Mouse (Mus musculus): ENCODE data around the gene Slc22a14.
A peak's percentile ranks its signal among the peaks of the same experiment; 100 is the strongest.

The Slc22a14 gene

DNA sequence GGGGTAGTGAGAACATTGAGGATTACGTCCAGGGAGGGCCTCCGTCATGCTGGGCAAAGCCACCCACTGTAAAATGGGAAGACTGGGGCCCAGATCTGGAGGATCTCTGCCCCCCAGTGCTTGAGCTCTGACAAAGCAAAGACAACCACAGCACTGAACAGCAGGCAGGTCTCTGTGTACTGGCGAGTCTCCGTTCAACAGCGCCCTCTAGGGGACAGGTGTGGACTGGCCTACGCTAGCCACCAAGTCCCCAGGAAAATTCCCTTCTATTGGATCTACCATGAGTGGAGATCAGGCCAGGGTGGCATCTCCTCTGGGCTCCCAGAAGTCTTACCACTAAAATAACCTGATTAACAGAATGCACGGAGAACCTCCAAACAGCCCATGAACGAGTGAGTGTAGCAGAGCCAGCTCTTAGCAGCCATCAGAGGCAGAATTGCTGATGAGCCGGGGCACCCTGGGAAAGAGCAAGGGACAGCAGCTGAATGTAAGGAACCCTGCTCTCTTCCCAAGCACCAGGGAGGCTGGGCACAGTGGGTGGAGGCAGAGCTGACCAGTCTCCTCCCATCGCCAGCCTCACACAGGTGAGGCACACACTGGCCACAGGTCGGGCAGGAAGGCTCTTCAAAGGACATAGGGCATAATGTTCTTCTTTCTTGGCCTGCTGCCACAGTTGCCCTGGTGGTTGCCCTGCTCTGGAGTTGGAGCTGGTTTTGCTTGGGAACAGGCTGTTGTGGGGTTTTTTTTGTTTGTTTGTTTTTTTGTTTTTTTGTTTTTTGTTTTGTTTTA, 173.0 kb downstream of the Slc22a14 start:
- peak; percentile 86 for DNase-seq

DNA sequence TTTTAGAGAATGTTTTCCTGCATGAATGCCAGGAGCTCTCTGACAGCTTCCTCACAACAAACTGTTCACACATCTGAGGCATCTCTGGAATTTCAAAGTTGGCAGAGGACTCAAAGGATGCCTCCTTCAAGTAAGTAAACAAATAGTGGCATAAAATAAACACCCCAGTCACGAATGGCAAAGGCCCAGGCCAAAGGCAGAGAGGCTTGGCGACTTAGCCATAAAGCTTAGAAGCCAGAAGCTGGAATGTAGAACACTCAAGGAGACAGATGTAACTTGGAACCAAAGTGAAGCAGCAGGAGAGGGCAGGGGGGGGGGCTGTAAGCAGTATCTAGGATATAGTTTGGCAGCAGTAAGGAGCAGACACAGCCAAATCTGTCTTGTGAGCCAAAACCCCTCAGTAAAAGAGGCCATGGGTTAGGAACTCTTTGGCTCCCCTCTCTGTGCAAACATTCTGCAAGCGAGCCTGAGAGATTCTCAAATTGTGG, 184.1 kb downstream of the Slc22a14 start:
- DNase-seq: peak; percentile 73

DNA sequence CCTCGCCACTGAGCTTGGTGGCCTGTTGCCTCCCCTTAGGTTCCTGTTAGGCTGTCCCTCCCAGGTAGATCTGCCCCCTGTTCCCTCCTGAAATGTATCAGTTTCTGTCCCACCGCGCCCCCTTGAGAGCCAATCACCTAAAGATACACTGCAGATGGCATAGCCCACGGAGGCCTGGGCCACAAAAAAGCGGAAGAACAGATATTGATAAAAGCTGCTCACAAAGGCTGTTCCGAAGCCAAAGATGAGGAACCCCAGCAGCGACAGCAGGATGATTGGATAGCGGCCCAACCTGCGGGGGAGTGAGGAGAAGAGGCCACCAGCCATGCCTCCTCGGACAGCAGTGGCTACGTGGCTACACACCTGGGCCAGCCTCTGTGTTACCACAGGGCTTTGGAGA, 186.1 kb downstream of the Slc22a14 start:
- no peak for DNase-seq

DNA sequence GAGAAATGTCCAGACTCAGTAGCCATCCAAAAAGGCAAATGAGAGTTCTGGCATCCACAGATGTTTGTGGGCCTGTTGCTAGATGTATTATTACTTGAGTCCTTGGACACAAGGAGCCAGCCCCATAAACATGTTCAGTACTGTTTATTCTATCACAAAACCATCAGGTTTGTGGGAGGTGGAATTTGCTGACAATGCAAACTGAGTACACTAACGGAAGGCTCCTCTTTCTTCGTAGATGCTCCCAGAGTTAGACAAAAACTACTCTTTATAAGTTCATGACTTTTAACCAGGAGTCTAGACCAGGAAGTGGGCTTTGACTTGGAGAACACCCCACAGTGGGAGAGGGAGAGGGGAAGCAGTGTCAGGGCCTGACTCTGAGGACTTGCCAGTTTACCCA, 197.7 kb downstream of the Slc22a14 start:
- no peak for DNase-seq

DNA sequence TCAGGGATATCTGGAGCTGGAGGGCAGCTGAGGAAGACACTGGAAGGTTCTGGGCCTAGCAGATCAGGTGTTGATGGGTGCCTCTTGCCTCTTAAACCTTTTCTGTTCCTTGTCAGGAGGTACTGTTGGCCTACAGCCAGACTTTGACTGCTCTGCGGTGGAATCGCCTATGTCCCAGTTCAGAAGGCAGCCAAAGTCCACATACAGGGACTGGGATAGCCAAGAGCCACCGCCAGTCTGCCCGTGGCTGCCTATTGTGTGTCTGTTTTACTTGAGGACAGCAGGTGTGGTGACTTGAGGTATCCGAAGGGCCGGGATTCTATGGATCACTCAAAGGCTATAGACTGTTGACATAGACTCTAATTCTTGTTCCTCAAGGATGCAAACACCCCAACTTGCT, 199.8 kb downstream of the Slc22a14 start:
- DNase-seq: peak; percentile 87

DNA sequence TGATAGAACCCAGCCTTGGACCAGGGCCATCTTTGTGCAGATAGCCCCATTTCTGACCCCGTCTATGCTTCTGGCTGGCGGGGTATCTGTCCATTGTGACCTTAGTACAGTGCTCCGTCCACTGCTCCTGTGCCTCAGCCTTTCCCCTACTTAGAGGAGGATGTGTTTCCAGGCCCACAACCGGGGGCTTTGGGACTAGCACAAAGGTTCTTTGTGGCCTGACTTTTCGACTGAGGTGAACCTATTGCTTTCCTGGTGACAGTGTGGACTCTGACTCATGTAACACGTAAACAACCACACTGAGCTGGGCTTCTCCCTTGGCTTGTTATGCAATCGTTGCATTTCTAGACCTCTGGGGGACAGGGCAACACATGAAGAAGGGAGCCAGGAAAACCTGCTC, 200.6 kb downstream of the Slc22a14 start:
- DNase-seq: peak; percentile 87

DNA sequence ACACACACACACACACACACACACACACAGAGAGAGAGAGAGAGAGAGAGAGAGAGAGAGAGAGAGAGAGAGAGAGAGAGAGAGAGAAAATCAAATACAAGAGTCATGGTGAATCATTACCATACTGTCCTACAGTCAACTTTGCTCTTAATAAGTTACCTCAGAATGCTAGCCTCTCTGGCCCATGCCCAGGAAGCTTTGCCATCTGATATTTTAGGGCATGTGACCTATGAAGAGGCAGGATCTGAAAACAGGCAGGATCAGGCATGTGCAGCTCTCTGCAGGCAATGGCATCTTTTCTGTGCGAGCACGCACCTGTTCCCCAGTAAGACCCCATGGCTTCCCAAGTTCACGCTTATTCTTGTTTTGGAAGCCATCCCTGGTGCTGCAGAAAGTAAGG, 204.7 kb downstream of the Slc22a14 start:
- DNase-seq: peak; percentile 94

DNA sequence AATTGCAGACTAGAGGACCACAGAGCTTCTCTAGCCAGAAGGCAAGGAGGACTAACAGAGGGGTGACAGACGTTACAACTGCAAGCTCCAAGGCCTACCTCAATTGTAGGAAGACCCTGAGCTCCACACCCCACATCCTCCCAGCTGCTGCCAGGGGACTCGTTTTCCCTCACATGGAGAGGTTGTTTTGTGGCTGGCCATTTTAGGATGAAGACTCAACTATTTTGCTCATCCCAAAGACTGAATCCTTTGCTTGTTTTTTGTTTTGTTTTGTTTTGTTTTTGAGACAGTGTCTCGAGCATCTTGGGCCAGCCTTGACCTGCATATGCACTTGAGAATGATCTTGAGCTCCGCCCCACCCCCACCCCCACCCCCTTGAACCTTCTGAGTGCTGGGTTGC, 206.5 kb downstream of the Slc22a14 start, which contains the start of gene Gm47289:
TSS of gene Gm47289 (plus strand) at position 301 of the 400 bp plus-strand sequence.
- no peak for DNase-seq

DNA sequence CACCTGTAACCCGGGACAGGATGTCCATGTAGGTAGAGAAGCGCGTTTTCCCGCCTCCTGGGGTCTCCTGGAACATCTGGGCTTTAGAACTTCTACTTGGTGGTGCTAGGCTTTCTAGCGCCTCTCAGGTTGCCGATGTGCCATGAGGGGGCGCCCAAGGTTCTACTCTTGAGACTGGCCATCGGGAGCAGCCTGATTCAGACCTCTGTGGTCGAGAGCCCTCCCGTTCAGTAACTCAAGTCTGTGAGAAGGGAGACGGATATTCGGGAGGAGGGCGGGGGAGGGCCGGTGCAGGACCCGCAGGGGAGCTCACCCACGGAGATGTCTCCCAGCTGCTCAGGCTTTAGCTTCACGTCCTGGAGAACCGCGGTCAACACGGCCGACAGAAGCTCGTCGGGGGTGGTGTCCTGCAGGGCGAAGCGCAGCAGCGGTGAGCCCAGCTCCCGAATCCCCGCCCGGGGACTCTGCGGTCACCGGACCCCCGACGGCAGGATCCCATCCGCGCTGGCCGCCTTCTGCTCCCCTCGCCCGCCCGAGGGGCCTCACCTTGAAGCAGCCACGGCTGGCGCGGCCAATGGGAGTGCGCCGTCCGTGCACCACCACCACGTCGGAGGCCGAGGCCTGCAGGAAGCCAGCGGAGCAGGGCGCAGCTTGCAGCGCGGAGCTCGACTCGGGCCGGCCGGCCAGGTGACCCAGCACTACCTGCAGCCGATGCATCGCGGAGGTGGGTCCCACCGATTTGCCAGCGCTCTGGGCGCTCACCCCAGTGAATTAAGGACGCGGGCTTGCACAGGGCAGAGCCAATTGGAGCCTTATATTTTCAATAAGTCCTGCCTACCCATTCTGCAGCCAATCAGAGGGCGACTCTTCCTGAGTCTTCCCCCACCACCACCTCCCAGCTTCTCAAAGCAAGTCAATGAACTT, 208.8 kb downstream of the Slc22a14 start, which contains the start of gene Acaa1b:
TSS of gene Acaa1b (minus strand) at position 816 of the 924 bp plus-strand sequence.
- DNase-seq: peak; percentile 89

DNA sequence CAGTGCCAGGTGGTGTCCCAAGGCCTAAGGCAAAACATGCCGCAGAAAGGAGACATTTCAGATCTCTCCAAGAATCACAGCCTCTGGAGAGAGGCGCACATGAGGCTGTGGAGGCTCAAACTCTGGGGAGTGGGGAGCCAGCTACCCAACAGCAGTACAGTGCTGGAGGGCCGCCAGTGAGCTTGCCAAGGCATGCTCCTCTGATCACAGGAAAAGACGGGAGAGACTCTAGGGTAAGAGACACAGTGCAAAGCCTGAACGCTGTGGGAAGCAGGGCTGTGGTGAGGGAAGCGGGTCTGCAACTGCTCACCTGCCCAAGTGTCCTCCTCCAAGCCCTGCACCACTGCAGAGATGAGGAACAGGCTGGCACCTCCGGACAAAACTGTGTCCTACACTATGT, 209.5 kb downstream of the Slc22a14 start:
- DNase-seq: no peak

DNA sequence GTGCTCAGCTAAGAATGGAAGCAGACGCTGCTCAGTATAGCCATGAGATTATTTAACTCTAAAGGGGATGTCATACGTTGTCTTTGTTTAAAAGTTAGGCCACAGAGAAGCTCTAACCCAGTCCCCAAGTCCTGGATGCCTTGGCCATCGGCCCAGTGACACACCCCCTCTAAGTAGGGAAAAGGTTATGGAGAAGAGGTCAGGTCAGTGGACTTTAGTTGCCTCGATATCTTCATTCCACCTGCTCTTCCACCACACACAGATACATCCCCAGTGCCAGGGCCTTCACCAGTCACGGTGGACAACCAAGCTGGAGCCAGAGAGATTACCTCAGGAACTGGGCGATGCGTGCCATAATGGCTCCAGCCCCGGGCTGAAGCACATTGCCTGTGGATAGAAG, 209.9 kb downstream of the Slc22a14 start:
- DNase-seq: peak; percentile 81

DNA sequence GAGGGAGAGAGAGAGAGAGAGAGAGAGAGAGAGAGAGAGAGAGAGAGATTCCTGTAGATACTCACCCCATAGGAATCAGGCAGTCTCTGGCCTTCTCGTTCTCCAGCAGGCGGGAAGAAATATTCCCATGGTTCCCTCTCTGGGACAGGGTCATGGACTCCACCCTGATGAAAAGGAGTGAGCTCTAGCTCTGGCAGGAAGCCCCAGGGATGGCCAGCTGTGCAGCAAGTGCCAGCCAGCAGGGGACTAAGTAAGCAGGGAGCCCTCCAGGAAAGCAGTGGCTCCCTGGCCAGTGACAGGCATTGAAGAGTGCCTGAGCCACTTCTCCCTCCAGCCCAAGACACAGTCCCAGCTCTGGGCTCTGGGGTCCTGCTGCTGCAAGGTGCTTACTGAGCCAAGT, 213.6 kb downstream of the Slc22a14 start:
- no peak for DNase-seq

DNA sequence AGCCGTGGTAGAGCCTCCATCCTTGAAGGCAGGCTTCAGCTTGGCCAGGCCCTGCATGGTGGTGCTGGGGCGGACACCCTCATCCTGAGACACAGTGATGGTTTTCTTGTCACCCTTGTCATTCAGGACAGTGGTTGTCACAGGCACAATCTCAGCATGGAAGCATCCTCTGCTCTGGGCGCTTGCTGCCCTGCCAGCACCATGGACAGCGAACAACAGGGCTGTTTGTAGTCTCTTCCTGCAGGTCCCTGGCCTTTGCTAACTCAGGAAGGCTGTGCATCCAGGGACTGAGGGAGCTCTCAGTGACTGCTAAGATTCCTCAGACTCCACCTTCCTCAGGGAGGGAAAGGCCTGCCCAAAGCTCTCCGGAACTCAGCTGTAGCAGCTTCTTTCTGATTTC, 215.8 kb downstream of the Slc22a14 start:
- no peak for DNase-seq

DNA sequence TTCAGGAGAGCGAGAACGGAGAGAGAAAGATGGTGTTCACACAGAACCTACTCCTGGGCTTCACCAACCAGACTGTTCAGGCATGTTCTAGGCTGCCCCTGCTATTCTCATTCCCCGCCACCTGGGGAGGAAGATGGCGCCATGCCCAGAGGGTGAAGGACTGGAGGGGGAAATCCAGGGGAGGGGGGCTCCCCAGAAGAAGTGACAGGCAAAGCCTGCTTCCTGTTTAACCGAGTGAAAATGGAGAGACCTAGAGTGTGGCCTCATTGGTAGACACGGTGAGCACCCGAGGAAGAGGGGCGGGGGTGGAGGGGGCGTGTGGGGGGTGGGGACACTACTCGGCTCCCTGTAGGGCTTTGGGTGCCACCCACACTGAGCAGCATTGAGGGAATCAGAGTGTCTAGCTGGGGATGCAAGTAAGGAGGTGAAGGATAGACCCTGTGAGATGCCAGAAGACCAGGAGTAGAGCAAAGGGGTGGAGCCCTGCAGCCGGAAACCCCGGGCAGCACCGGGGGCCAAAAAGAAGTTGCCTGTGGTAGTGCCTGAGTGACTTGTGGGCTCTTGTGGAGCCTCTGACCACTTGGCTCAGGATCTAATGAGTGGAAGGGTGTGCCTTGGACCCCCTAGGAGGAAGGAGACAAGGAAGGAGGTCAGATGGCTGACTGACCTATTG, 219.1 kb downstream of the Slc22a14 start:
- no peak for DNase-seq

DNA sequence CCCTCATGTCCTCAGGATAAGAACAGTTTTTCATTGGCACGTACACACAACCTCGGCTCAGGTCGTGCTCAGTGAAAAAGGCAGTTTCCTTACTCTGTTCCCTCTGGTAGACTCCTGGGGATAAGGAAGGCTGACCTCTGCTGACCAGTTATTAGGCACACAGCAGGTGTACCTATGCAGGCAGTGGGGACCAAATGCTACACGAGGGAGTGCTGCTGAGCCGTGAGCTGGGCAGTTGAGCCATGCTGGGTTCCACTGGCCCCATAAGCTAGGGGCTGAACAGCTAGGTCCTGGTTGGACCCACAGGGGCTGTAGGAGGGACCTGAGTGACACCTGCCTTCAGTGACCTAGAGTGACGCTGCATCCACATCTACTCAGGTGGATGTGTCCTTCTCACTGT, 219.7 kb downstream of the Slc22a14 start:
- no peak for DNase-seq

DNA sequence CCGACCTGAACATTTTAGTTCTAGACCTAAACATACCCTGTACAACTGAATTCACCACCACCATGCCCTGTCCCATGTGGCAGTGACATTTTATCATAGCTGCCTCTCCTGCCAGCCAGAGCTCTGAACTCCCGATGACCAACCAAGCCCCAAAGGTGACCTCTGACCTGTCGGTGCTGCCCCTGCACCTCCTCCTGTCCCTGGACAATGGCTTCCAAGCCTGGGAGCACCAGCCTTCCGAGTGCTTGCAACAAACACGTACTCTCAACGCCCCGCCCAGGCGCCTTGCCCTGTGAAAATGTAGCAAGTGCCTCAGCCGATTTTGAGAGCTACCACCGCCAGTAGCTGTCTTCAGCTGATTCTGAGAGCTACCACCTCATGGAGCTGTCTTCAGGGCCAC, 220.2 kb downstream of the Slc22a14 start:
- DNase-seq: no peak

DNA sequence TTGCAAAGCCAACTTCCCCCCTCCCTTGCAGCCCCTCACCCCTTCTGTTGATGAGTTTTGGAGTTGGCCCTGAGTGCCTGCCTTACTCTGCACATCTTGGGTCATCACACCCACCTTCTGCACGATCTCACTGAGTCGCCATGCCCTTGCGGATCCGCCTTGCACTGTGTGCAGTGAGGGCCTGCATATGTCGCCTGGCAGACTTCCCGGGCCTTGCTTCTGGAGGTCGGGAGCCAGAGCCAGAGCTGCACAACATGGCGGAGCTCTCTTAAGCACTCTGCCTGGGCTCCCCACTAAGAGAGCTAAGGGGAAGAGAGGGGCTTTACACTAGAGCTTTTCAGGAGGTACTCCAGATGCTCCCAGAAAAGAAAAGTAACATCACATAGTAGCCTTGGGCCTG, 220.7 kb downstream of the Slc22a14 start:
- DNase-seq: no peak

DNA sequence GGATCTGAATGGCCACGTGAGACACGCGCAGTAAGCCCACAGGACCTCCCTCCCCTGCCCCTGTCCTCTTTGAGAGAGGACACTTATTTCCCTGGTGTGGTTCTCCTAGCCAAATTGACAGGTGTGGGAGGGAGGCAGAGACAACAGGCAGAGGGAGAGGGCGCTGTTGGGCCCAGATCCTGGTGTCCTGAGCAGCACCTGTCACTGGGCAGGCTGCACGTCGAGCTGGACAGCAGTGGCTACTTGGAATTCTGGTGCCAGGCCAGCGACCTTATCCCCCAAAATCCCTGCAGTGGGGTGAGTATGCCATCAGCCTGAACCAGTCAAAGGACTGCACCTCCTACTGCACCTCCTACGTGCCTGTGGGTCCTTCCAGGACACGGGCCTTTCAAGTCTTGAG, 222.0 kb downstream of the Slc22a14 start:
- no peak for DNase-seq

DNA sequence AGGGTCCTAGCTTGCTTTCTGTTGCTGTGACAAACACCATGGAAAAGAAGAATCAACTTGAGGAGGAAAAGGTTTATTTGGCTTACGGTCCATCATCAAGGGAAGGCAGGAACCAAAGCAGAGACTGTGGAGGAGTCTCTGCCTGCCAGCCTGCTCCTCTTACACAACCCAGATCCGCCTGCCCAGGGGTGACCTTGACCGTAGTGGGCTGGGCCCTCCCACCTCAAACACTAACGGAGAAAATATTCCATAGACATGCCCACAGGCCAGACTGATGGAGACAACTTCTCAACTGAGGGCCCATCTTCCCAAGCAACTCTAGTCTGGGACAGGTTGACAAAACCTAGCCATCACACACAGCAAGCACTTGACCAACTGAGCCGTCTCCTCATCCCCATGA, 223.3 kb downstream of the Slc22a14 start:
- no peak for DNase-seq

DNA sequence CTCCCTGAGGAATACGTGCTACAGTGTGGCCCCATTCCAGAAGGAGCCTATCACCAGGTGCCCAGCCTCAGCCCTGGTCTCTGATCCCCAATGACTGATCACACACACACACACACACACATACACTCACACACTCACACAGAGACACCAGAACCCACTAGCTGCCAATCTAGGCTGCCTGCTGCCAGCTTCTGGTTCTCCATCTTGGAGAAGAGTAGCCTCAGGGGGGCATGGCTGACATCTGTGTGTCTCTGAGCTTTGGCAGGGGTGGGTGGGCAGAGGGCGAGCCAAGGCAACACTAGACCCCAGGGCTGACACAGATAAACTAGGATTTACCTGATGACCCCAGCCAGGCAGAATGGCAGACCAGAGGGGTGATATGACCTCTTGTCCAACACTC, 226.5 kb downstream of the Slc22a14 start:
- no peak for DNase-seq

DNA sequence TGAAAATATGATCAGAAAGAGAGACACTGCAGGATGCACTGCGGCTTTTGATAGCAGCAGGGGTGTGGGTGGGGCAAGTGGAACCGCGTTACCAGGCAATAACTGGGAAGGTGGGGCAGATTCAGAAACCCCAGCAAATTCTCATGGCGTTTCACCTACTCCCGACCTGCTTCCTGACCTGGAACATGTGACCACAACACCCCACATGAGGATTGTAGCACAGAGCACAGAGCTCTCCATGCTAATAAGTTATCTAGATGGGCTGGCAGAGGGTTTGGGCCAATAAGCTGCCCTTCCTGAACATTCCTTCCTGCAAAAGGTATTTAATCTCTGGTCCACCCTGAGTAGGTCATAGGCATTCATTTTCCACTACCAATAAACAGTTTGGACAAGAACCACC, 234.7 kb downstream of the Slc22a14 start:
- DNase-seq: peak; percentile 48

DNA sequence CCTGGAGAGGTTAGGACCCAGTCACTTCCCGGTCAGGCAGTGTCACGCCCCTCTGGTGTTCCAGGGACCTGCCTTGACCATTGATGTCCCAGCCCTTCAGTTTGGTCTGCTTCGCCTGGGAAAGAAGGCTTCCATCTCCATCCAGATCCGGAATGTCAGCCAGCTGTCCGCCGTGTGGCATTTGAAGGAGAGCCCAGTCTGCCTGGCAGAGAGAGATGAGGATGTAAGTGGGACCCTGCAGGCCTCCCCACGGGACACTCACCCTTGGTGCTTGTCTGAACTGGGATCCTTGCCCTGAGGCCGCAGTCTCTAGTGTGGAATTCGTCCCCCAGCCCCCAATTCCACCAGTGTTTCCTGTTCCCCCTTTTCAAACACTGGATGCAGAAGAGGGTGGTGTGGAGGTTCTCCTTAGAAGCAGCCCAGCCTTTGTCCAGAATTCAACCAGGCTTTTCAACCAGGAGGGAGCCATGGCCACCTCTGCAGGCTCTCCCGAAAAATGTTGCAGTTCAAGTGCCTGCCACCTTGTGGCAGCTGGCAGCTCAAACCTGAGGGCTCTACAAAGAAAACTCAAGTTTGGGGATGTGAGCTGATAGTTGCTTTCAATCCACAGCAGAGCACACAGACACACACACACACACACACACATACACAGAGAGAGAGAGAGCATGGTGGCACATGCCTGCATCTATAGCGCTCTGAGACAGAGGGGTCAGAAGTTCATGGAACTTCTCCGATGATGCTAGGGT, 236.7 kb downstream of the Slc22a14 start:
- no peak for DNase-seq
